Mouse (Mus musculus): ENCODE measurements around the gene Dctpp1.

Gene Dctpp1

DNA sequence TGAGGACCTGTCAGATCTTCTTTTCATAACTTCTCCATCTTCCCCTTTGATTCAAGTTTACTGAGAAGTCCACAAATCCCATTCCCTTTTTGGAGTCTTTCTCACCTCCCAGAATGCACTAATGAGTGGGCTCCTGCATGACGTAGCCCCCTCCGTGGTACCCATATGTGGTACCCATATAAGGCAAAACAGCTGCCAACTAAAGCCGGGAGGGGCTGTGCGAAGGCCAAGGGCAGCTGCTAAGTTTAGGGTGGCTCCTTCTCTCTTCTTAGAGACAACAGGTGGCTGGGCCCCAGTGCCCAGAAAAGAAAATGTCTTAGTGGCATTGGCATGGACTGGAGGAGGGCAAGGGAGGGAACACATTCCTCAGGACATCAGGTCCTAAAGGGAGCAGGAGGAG is 50.2 kb downstream of the Dctpp1 start:
- in situ Hi-C loops (cut with MseI, MboI) = no loop called here

DNA sequence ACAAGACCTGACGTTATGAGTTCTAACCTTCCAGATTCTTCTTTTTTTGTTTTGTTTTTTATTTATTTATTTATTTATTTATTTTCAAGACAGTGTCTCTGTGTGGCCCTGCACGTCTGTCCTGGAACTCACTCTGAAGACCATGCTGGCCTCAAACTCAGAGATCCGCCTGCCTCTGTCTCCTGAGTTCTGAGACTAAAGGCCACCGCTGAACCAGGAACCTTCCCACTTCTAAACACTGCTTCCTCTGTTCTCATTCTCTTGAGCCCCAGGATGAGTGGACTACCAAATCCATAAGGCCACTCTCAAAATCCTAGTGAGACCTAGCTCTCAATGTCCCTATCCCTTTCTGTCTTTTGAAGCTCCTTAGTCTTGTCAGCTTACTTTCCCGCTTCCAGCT is 50.7 kb downstream of the Dctpp1 start:
- in situ Hi-C loops (cut with MseI, MboI) = no loop called here

GRCm38 (mm10) chr7:127208553-127209438 is 51.7 kb downstream of the Dctpp1 start, which contains the start of gene Mylpf:
Gene Mylpf, plus strand, starts transcription at chr7:127208890.
- in situ Hi-C loops (cut with MseI, MboI) = no loop called here

DNA sequence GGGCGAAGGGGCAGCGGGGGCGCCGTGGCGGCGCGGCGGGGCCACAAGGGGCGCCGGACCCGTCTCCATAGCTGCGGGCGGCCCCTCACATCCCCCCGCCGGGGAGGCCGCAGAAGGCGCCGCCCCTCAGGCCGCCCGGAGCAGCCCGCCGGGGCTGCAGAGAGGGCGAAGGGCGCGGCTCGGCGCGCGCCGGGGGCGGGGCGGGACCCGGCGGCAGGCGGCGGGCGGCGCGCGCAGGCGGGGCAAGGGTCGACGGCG is 52.3 kb downstream of the Dctpp1 start, which contains the start of gene Tbc1d10b:
TSS of gene Tbc1d10b (minus strand) at position 174 of the 258 bp plus-strand sequence.
- in situ Hi-C loops (cut with MseI, MboI) = no loop called here

DNA sequence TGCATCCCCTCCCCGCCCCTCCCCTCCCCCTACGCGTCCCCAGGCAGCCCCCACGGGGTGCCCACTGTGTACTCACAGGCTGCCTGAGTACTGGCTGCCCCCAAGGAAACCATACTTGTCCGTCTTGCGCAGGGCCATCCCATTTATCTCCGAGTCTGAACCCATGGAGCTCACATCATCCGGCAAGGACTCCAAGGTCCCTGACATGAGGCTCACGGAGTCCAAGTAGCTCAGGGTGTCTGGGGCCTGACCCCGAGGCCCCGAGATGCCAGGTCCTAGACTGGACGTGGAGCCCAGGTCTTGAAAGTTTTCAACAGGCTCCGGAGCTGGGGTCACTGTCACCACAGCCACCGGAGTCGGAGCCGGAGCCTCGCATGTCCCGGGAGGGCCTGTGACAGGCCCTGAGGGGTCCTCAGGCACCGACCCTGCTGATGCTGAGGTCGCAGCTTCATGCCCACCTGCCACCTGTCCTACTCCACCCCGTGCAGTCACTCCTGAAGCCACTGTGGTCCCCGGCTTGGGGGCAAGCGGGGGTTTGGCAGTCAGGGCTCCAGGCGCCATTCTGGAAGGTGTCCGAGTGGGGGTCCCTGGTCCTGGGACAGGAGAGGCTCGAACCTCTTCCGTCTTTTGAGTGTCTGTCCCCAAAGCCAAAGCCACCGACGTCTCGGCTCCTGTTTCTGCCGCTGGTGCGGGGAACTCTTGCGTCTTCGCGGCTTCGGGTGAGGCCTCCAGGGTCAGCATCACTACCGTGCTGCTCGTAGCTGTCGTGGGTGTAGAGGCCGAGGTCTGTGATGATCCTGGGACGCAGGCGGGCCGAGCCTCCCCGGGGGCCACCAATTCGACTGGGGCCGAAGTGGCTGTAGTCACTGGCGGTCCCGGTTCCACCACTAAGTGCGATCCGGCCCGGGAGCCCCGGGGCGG is 52.9 kb downstream of the Dctpp1 start:
- in situ Hi-C loops (cut with MseI, MboI) = no loop called here

All from mouse trophoblast stem cell (cell line).